ENCODE assay signal across 8 mouse cellular contexts in the genomic region with DNA sequence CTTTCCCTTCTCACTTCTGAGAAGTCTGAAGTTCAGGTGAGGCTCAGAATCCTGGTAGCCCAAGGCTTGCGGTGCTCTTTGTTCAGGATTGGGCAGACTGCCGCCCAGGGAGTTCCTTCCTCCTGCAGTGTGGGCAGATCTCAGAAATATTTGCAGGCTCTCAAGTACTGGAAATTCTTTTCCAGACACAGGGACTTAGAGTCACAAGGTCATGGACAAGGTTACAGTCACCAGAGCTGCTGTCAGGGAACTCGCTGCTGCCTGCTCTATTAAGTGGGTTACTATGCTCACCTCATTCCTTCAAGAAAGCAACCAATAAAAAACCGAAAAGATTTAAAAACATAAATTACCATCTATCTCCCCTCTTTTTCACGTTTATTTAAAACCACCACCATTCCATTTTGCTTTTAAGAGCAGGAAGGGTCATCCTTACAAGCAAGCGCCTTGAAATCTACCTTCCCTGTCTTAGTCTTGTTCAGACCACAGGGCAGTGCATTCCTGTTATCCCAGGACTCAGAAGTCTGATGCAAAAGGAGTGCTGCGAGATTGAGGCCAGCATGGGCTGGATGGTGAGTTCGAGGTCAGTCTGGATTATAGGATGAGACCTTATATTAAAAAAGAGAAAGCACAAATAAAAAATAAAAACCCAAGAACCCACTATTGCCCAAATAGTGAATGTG. TPM values are rescaled to one million over a fixed set of nuclear protein-coding genes. Genes with fewer than 3 reads are reported as not detected.
DNase-seq lines count a peak whose midpoint lies in the region; ATAC-seq and TF ChIP-seq lines count a peak whose summit lies in the region.

No protein-coding gene starts in this region.

- peak overlapping the region; percentile 87 for H3K27ac ChIP-seq in heart, embryonic 12.5 days (ENCODE audit: poor library complexity, severe bottlenecking)
- H3K27ac ChIP-seq in forebrain, embryonic 14.5 days (ENCODE audit: low read depth, low read length) = no peak overlapping the region
- 0 out of 2 replicates have a peak overlapping the region, but pooled peaks have one; percentile 19 for H3K27ac ChIP-seq in liver, postnatal 0 days (ENCODE audit: low read depth)

- intact Hi-C loops in heart, postnatal 14 days (cut with DNase I) = loop anchor here (2.0 kb wide), 1 partner anchor 178 kb away; no protein-coding TSS in a partner anchor

- no peaks in the 10 kb centered on the region for H3K27me3 ChIP-seq in heart, embryonic 12.5 days (replicated peaks)
- H3K27me3 ChIP-seq in forebrain, embryonic 14.5 days (replicated peaks; ENCODE audit: control insufficient read depth, insufficient read depth, low read length) = no peaks in the 10 kb centered on the region
- no peaks in the 10 kb centered on the region for H3K27me3 ChIP-seq in liver, postnatal 0 days (ENCODE audit: insufficient read depth, low read length)

- no peak for TF ChIP-seq EP300 in liver, postnatal 0 days (IDR thresholded peaks at IDR 0.05; ENCODE audit: low read depth)

- 35% methylated on average over 8 of the region's 8 CpGs for WGBS in heart, embryonic 12.5 days
- WGBS in forebrain, embryonic 14.5 days = 50% methylated on average over 8 of the region's 8 CpGs
- 47% methylated on average over 8 of the region's 8 CpGs for WGBS in liver, postnatal 0 days (ENCODE audit: insufficient replicate concordance)

- no peak for TF ChIP-seq CTCF in liver, postnatal 0 days (IDR thresholded peaks at IDR 0.05; ENCODE audit: low read depth)

- peaks cover 43% of the 10 kb centered on the region for H3K4me1 ChIP-seq in heart, embryonic 12.5 days (replicated peaks)
- peaks cover 14% of the 10 kb centered on the region for H3K4me1 ChIP-seq in forebrain, embryonic 14.5 days (ENCODE audit: control insufficient read depth, insufficient read depth, low read length)
- peaks cover 15% of the 10 kb centered on the region for H3K4me1 ChIP-seq in liver, postnatal 0 days (ENCODE audit: insufficient read depth)

- peak overlapping the region; percentile 85 for H3K4me2 ChIP-seq in heart, embryonic 12.5 days
- peak overlapping the region; percentile 97 for H3K4me2 ChIP-seq in forebrain, embryonic 14.5 days (ENCODE audit: low read length)
- peak overlapping the region; percentile 89 for H3K4me2 ChIP-seq in liver, postnatal 0 days (ENCODE audit: low read depth, low read length)

- H3K36me3 ChIP-seq in heart, embryonic 12.5 days = no peaks in the 10 kb centered on the region
- H3K36me3 ChIP-seq in forebrain, embryonic 14.5 days (ENCODE audit: control insufficient read depth, insufficient read depth, low read length) = no peaks in the 10 kb centered on the region
- H3K36me3 ChIP-seq in liver, postnatal 0 days (replicated peaks; ENCODE audit: insufficient read depth, low read length) = no peaks in the 10 kb centered on the region

- peak overlapping the region; percentile 88 for H3K4me3 ChIP-seq in heart, embryonic 12.5 days
- peak overlapping the region; percentile 96 for H3K4me3 ChIP-seq in forebrain, embryonic 14.5 days (ENCODE audit: low read depth, low read length)
- H3K4me3 ChIP-seq in liver, postnatal 0 days (ENCODE audit: low read depth, low read length) = peak overlapping the region; percentile 81

- ATAC-seq in heart, embryonic 12.5 days (ENCODE audit: insufficient number of reproducible peaks, low FRiP score) = no peak
- ATAC-seq in forebrain, embryonic 14.5 days = peak; percentile 60
- no peak; the same call in 1 of the 2 replicates for ATAC-seq in liver, postnatal 0 days

- DNase-seq in heart, postnatal 14 days = no peak
- peak; percentile 48 for DNase-seq in ES-CJ7 (ENCODE audit: low read depth, low spot score)
- DNase-seq in forebrain, embryonic 14.5 days (ENCODE audit: low spot score) = no peak
- DNase-seq in liver, postnatal 0 days = no peak
- no peak for DNase-seq in ovary, postnatal 14 days (ENCODE audit: low spot score)
- DNase-seq in testis, postnatal 10 days (ENCODE audit: low spot score) = no peak
- DNase-seq in gastrocnemius, postnatal 25 days = no peak

- H3K9ac ChIP-seq in heart, embryonic 12.5 days = 0 out of 2 replicates have a peak overlapping the region, but pooled peaks have one; percentile 51
- peak overlapping the region; percentile 90; the same call in 1 of the 2 replicates for H3K9ac ChIP-seq in forebrain, embryonic 14.5 days (ENCODE audit: low read length)
- H3K9ac ChIP-seq in liver, postnatal 0 days (replicated peaks) = no peak overlapping the region

- H3K9me3 ChIP-seq in heart, embryonic 12.5 days (replicated peaks) = no peaks in the 10 kb centered on the region
- H3K9me3 ChIP-seq in forebrain, embryonic 14.5 days (replicated peaks; ENCODE audit: control insufficient read depth, low read length) = no peaks in the 10 kb centered on the region
- no peaks in the 10 kb centered on the region for H3K9me3 ChIP-seq in liver, postnatal 0 days (ENCODE audit: low read length)

RNA-seq across cellular contexts. Expression of a gene that starts 0.6 kb away (rescaled TPM):
- 77.9 and 80.9 TPM in 2 replicates for polyA plus RNA-seq in heart, embryonic 12.5 days (2016; fragmentation: Nextera tagmentation; extraction: Ambion mirVana)
- 10 to 100 TPM; 41.9 to 42.7 TPM for total RNA-seq in heart, postnatal 14 days (2021)
- 44.3 and 49.9 TPM in 2 replicates for polyA plus RNA-seq in forebrain, embryonic 14.5 days (2014; fragmentation: Nextera tagmentation; extraction: Ambion mirVana)
- polyA plus RNA-seq in liver, postnatal 0 days (2015; fragmentation: Nextera tagmentation; extraction: Ambion mirVana) = 23.3 and 23.5 TPM in 2 replicates
- 10 to 100 TPM; 30.7 to 39.0 TPM for total RNA-seq in gastrocnemius, postnatal 25 days (2021)
